Mouse (Mus musculus) c-Kit-positive CD71-positive TER-119-positive erythroid progenitor cells, embryonic 14.5 days (primary cell): ENCODE data around the gene Paqr9.

Source experiments
- DNase-seq: peaks from one replicate; pipeline ENCODE4 v3.0.0-alpha.2; 2013; ENCODE audit warnings: low spot score

Paqr9 gene

GRCm38 (mm10) chr9:95581021-95581757 lies 21.7 kb downstream of the Paqr9 start:
- no peak for DNase-seq

GRCm38 (mm10) chr9:95581758-95582515 lies 22.5 kb downstream of the Paqr9 start:
- DNase-seq = no peak

GRCm38 (mm10) chr9:95582555-95582954 lies 23.1 kb downstream of the Paqr9 start:
- DNase-seq = no peak

DNA sequence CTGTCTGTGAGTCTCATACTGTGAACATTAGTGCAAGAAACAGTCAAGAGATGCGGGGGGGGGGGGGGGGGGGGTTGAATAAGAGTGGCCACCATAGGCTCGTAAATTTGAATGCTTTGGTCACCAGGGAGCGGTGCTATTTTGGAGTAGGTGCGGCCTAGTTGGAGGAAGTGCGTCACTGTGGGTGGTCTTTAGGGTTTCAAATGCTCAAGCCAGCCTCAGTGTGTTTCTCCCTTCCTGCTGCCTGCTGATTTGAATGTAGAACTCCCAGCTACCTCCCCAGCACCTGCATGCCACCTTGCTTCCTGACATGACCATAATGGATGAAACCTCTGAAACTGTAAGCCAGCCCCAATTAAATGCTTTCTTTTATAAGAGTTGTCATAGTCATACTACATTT lies 26.6 kb downstream of the Paqr9 start:
- DNase-seq = no peak

DNA sequence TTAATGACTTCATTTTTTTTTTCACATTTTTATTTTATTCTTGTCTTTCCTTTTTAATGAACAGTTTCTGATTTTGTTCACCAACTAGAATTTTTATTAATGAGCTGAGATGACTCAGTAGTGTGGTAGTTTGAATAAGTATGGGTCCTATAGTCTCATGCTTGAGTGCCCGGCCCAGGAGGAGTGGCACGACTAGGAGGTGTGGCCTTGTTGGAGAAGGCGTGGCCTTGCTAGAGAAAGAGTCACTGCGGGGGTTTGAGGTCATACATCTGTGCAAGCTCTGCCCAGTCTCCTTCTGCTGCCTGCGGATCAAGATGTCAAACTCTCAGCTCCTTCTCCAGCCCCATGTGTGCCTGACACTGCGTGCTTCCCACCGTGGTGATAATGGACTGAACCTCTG lies 28.6 kb downstream of the Paqr9 start:
- no peak for DNase-seq

DNA sequence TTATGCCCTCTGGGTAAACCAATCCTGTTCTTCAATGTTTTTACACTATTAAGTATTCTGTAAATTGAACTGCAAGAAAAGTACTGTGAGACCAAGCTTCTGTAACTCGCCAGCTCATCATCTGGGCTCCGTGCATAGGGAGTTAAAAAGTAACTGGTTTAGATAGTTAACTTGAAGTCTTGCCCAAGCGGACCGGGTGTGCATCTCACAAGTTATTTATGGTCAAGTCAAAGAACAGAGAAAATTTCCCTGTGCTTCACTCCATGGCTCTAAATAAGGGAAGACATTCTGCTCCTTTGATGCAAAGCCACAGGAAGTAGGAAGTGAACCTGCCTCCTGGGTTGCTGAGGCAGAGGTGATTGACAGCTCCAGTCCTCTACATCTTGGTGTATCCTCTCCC lies 34.8 kb downstream of the Paqr9 start:
- DNase-seq = no peak

GRCm38 (mm10) chr9:95597466-95598178 lies 38.2 kb downstream of the Paqr9 start:
- no peak for DNase-seq

DNA sequence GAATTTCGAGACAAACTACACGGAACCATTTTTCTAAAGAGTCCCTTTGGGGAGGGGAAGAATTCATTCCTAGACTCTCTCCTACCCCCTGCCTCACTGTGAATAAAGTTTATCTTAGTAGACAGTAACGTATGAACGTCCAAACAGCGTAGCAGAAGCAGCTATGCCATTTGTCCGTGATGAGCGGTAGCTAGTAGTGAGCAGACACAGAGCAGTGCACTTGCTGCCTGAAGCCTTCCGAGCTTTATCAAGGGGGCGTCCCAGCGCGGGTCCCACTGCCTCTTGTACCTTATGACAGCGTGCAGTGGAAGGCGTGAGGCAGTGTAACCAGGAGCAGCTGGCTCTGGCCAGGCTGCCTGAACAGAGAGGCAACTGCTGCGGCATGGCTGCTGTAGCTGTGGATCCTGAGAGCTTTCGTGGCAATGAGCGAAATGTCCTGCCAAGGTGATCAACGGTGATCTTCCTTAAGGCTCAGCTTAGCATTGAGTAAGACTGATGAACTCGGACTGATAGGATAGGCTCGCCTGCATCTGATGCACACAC lies 38.8 kb downstream of the Paqr9 start:
- no peak for DNase-seq

- DNase-seq = no peak
Measured at GRCm38 (mm10) chr9:95599399-95599798, 39.9 kb downstream of the Paqr9 start.

DNA sequence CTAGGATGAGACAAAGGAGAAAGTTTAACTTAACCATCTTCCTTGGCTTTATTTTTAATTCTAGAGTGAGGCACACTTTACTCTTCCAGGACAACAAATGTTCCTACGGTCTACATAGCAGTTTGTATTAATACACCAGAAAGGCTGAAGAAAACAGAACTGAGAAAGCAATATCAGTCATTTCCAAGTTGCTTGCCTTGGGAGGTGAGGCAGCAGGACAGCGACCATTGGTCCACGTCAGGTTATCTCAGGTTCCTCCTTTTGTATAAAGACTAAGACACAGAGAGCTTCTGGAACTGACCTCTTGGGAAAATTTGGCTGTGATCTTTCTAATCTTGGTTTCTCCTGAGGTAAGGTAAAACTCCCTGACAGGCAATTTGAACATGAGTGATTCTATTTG lies 43.4 kb downstream of the Paqr9 start:
- no peak for DNase-seq

GRCm38 (mm10) chr9:95603316-95603715 lies 43.9 kb downstream of the Paqr9 start:
- no peak for DNase-seq

GRCm38 (mm10) chr9:95607196-95607595 lies 47.7 kb downstream of the Paqr9 start:
- DNase-seq = no peak

GRCm38 (mm10) chr9:95612246-95612768 lies 52.9 kb downstream of the Paqr9 start:
- no peak for DNase-seq

GRCm38 (mm10) chr9:95613426-95614127 lies 54.1 kb downstream of the Paqr9 start:
- DNase-seq = no peak

- DNase-seq = no peak
Measured at GRCm38 (mm10) chr9:95614861-95615615, 55.6 kb downstream of the Paqr9 start.

DNA sequence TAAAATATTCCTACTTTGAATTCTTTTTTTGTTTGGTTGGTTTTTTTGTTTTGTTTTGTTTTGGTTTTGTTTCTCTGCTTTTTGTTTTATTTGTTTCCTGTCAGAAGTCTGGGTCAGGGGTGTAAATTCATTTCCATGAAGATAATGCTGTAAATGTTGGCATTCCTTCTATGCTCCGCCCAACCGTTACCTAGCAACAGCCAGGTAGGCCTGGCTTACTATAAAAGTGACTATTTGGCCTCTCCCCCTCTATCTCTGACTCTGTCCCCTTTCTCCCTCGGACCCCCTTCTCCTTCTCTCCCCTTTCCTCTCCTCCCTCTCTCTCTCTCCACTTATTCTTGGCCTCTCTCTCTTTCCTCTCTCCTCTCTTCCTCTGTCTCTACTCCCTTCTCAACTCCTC lies 56.5 kb downstream of the Paqr9 start:
- DNase-seq = no peak
